ENCODE assay signal across 9 mouse cellular contexts in genomic region chr1:62951067-62951809, GRCm38 (mm10).
DNase-seq lines count a peak whose midpoint lies in the region; ATAC-seq and TF ChIP-seq lines count a peak whose summit lies in the region.
"Had no signal": no experiment of that assay in that cellular context is flagged by ENCODE, and none has a peak within 500 bp of the region (broad histone marks: within the 10 kb centered on the region; RNA-seq: fewer than 3 reads in every experiment).

No protein-coding gene starts in this region.

- no peak overlapping the region for H3K4me3 ChIP-seq in forebrain, postnatal 0 days (ENCODE audit: low read depth, low read length)
- H3K4me3 ChIP-seq in forebrain, embryonic 16.5 days (replicated peaks; ENCODE audit: low read length) = no peak overlapping the region
- no peak overlapping the region for H3K4me3 ChIP-seq in liver, embryonic 12.5 days
- H3K4me3 ChIP-seq: limb, embryonic 15.5 days had no signal

- no peak overlapping the region for H3K9ac ChIP-seq in forebrain, postnatal 0 days
- H3K9ac ChIP-seq in forebrain, embryonic 16.5 days (replicated peaks; ENCODE audit: low read depth, low read length) = no peak overlapping the region
- no peak overlapping the region for H3K9ac ChIP-seq in liver, embryonic 12.5 days
- H3K9ac ChIP-seq: limb, embryonic 15.5 days had no signal

- no peak for TF ChIP-seq CTCF in forebrain, postnatal 0 days (IDR thresholded peaks at IDR 0.05; ENCODE audit: low read depth)

- H3K9me3 ChIP-seq in forebrain, postnatal 0 days (ENCODE audit: low read length) = no peaks in the 10 kb centered on the region
- H3K9me3 ChIP-seq in forebrain, embryonic 16.5 days (ENCODE audit: control insufficient read depth, low read length) = no peaks in the 10 kb centered on the region
- H3K9me3 ChIP-seq in liver, embryonic 12.5 days (replicated peaks) = no peaks in the 10 kb centered on the region
- H3K9me3 ChIP-seq: limb, embryonic 15.5 days had no signal

- no peaks in the 10 kb centered on the region for H3K36me3 ChIP-seq in forebrain, postnatal 0 days (ENCODE audit: insufficient read depth)
- H3K36me3 ChIP-seq in forebrain, embryonic 16.5 days (ENCODE audit: control insufficient read depth, insufficient read depth) = no peaks in the 10 kb centered on the region
- no peaks in the 10 kb centered on the region for H3K36me3 ChIP-seq in liver, embryonic 12.5 days
- H3K36me3 ChIP-seq: limb, embryonic 15.5 days had no signal

- WGBS in forebrain, postnatal 0 days = 52% methylated on average over 7 of the region's 7 CpGs
- 55% methylated on average over 7 of the region's 7 CpGs for WGBS in forebrain, embryonic 16.5 days
- WGBS in liver, embryonic 12.5 days (ENCODE audit: insufficient replicate concordance) = 64% methylated on average over 7 of the region's 7 CpGs

- 0 out of 2 replicates have a peak, but pooled peaks have one; percentile 34 for ATAC-seq in forebrain, postnatal 0 days
- ATAC-seq in forebrain, embryonic 16.5 days = no peak
- no peak for ATAC-seq in liver, embryonic 12.5 days

- no peaks in the 10 kb centered on the region for H3K4me1 ChIP-seq in forebrain, postnatal 0 days (ENCODE audit: insufficient read depth)
- no peaks in the 10 kb centered on the region; the same call in 1 of the 2 replicates for H3K4me1 ChIP-seq in forebrain, embryonic 16.5 days (replicated peaks; ENCODE audit: control insufficient read depth, insufficient read depth, low read length)
- H3K4me1 ChIP-seq in liver, embryonic 12.5 days = no peaks in the 10 kb centered on the region

- H3K4me2 ChIP-seq in forebrain, postnatal 0 days (ENCODE audit: low read depth) = no peak overlapping the region
- H3K4me2 ChIP-seq in forebrain, embryonic 16.5 days (ENCODE audit: low read length) = no peak overlapping the region
- no peak overlapping the region for H3K4me2 ChIP-seq in liver, embryonic 12.5 days
- H3K4me2 ChIP-seq: limb, embryonic 15.5 days had no signal

- H3K27me3 ChIP-seq in forebrain, postnatal 0 days (ENCODE audit: insufficient read depth, low read length) = no peaks in the 10 kb centered on the region; the same call in 1 of the 2 replicates
- H3K27me3 ChIP-seq in forebrain, embryonic 16.5 days (replicated peaks; ENCODE audit: control insufficient read depth, insufficient read depth, low read length) = 0 out of 2 replicates have a peak, but pooled peaks cover 2% of the 10 kb centered on the region
- 0 out of 2 replicates have a peak, but pooled peaks cover 4% of the 10 kb centered on the region for H3K27me3 ChIP-seq in liver, embryonic 12.5 days (replicated peaks)

- H3K27ac ChIP-seq in forebrain, postnatal 0 days (ENCODE audit: low read depth, low read length) = no peak overlapping the region
- H3K27ac ChIP-seq in forebrain, embryonic 16.5 days (ENCODE audit: low read length) = no peak overlapping the region
- H3K27ac ChIP-seq in liver, embryonic 12.5 days = no peak overlapping the region
- H3K27ac ChIP-seq: limb, embryonic 15.5 days had no signal

- peak; percentile 35 for DNase-seq in forebrain, postnatal 0 days
- peak; percentile 70 for DNase-seq in Muller cell, postnatal 12 days (ENCODE audit: inconsistent ontology term)
- peak; percentile 95 for DNase-seq in fat pad, adult 2 months (ENCODE audit: extremely low read depth, low read depth, low spot score)
- peak; percentile 35 for DNase-seq in kidney, adult 9 months
- DNase-seq in urinary bladder, postnatal 10 days (ENCODE audit: low spot score) = no peak
- DNase-seq in thymus, postnatal 10 days (ENCODE audit: low spot score in 2 of 2) = no peak

Comparison
In these comparisons a context has a peak if more than half of its experiments do, and no peak if none do; other contexts are left out.
1. DNase-seq: peak in forebrain, postnatal 0 days (single experiment), Muller cell, postnatal 12 days (single experiment), fat pad, adult 2 months (single experiment) and kidney, adult 9 months (single experiment); none in urinary bladder, postnatal 10 days (single experiment) and thymus, postnatal 10 days (0 of 2).